ENCODE assay signal across 13 mouse cellular contexts in genomic region chr10:75657165-75657564, GRCm38 (mm10). TPM values are rescaled to one million over a fixed set of nuclear protein-coding genes. Genes with fewer than 3 reads are reported as not detected.
A peak's percentile ranks its signal among the peaks of the same experiment; 100 is the strongest.
DNase-seq lines count a peak whose midpoint lies in the region.
"Had no signal": no experiment of that assay in that cellular context is flagged by ENCODE, and none has a peak within 500 bp of the region (broad histone marks: within the 10 kb centered on the region; RNA-seq: fewer than 3 reads in every experiment).

No protein-coding gene starts in this region.

- peak; percentile 91 for DNase-seq in heart, adult 11 months
- no peak for DNase-seq in heart, adult 8-10 months (ENCODE audit: low spot score)
- DNase-seq: adrenal gland, adult 2 months; adrenal gland, adult 8-10 months; adrenal gland, postnatal 10 days; adrenal gland, postnatal 14 days; adrenal gland, postnatal 25 days; adrenal gland, postnatal 36 days; B cell, adult 2 months; cerebellum, adult 11 months; cerebellum, adult 11-12 months; cerebellum, adult 18-20 months; cerebellum, adult 2 months had no signal

RNA-seq across cellular contexts. Expression of gene Susd2, which starts 13.4 kb away (rescaled TPM):
- 1 to 10 TPM in 3 of 4 experiments, under 1 TPM in 1; 0.98 to 2.2 (median 1.7) TPM for total RNA-seq in heart, adult 8-10 months (2022)
